Mouse (Mus musculus) ES-E14 (cell line): ENCODE data around the gene Wdr5. TPM values are rescaled to one million over a fixed set of nuclear protein-coding genes. Genes with fewer than 3 reads are reported as not detected.

Experiments used
- DNase-seq: peaks from one replicate; pipeline ENCODE4 v3.0.0-alpha.2; 2013; ENCODE audit warnings: low read depth, low spot score
- H3K27ac ChIP-seq: 2 replicates; pipeline ENCODE4 v1.5.1; 2012; ENCODE audit warnings: low read depth, mild to moderate bottlenecking, low read length, moderate library complexity, mixed read lengths; ENCODE audit not compliant: poor library complexity, insufficient read depth, severe bottlenecking
- H3K36me3 ChIP-seq: 2 replicates; pipeline ENCODE4 v1.6.1; 2012; ENCODE audit warnings: mild to moderate bottlenecking, low read length, moderate library complexity, mixed read lengths; ENCODE audit not compliant: control insufficient read depth, poor library complexity, insufficient read depth, severe bottlenecking
- H3K4me1 ChIP-seq, 2 experiments: fragments of 150-350 bp in 1 of 2; sonication (generic) in 1 of 2; 2 replicates each; pipeline ENCODE4 v1.6.1; 2012; ENCODE audit warnings: low read length in 2 of 2, mild to moderate bottlenecking in 1 of 2, mixed read lengths in 1 of 2; ENCODE audit not compliant: control insufficient read depth in 2 of 2, insufficient read depth in 2 of 2, poor library complexity in 1 of 2
- H3K4me3 ChIP-seq, 2 experiments: fragments of 150-350 bp in 1 of 2; sonication (generic) in 1 of 2; 2 replicates each; pipeline ENCODE4 v1.5.1; 2012; ENCODE audit warnings: low read length in 2 of 2, low read depth in 1 of 2, mild to moderate bottlenecking in 1 of 2, mixed read lengths in 1 of 2; ENCODE audit not compliant: insufficient read depth in 1 of 2, poor library complexity in 1 of 2, severe bottlenecking in 1 of 2
- H3K9ac ChIP-seq: 2 replicates; pipeline ENCODE4 v1.6.1; 2012; ENCODE audit warnings: low read depth, mild to moderate bottlenecking, low read length, mixed read lengths; ENCODE audit not compliant: poor library complexity, insufficient read depth, severe bottlenecking
- H3K9me3 ChIP-seq: fragments of 150-350 bp; sonication (generic); 2 replicates; pipeline ENCODE4 v1.6.1; 2012; ENCODE audit warnings: low read depth, mild to moderate bottlenecking, low read length; ENCODE audit not compliant: control insufficient read depth, insufficient read depth
- CHD2 ChIP-seq: IDR thresholded peaks from 2 replicates; pipeline ENCODE4 v1.6.1; 2014; ENCODE audit warnings: mild to moderate bottlenecking, low read depth, low read length, inconsistent platforms
- HCFC1 ChIP-seq: IDR thresholded peaks from 2 replicates; pipeline ENCODE4 v1.6.1; 2012; ENCODE audit warnings: low read length, inconsistent platforms, borderline replicate concordance; ENCODE audit not compliant: insufficient read depth
- MAFK ChIP-seq: IDR thresholded peaks from 2 replicates; pipeline ENCODE4 v1.6.1; 2014; ENCODE audit warnings: mild to moderate bottlenecking, low read depth, low read length, inconsistent platforms; ENCODE audit not compliant: insufficient read depth
- ZC3H11A ChIP-seq: IDR thresholded peaks from 2 replicates; pipeline ENCODE4 v1.6.1; 2012; ENCODE audit warnings: low read depth, mild to moderate bottlenecking, inconsistent platforms, low read length, borderline replicate concordance
- ZNF384 ChIP-seq: IDR thresholded peaks from 2 replicates; pipeline ENCODE4 v1.6.1; 2012; ENCODE audit warnings: low read depth, low read length, inconsistent platforms
- in situ Hi-C, 2 experiments: fragments of 600-800 bp; cut with MboI; formaldehyde crosslinking; loops; one replicate each; pipeline ENCODE4 v1.15.1; 2025; ENCODE audit warnings: low sequenced_read_pairs in 2 of 2, inconsistent platforms in 1 of 2; ENCODE audit not compliant: unreplicated experiment in 2 of 2
- total RNA-seq: library from RNA; depleted of rRNA; stranded (reverse); fragments of 300-350 nt; gene quantifications from 2 replicates; pipeline ENCODE4 v1.2.3, GENCODE M21; 2012

The Wdr5 gene
- total RNA-seq, 1 experiment = 106 TPM

DNA sequence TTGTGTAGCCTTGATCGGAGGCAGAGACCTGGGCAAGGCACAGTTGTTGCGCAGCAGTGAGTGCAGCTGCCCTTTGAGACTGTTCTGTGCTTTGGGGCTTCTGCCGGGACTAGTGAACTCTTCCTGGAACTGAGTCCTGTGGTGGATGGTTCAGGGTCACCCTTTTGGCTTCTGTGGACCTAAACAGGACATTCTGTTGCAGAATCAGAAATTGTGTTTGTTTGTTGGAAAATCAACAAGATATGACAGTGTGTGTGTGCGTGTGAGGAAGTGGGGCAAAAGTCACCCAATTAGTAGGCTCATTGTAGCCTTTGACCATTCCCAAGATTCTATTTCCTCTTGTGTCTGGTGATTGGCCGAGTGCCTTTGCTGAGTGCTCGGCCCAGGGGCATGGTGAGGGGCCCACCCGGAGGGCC, 45.8 kb downstream of the Wdr5 start:
- Histone ChIP-seq H3K9me3 (no peaks in the 10 kb centered on the region), H3K9ac (no peak overlapping the region), H3K4me1 (peaks cover 0 to 2% of the 10 kb centered on the region in 2 experiments; a peak in 2 of 4 replicates), H3K27ac (no peak overlapping the region), H3K4me3 (no peak overlapping the region), H3K36me3 (no peaks in the 10 kb centered on the region)
- in situ Hi-C loops = no loop called here
- TF ChIP-seq ZC3H11A (no peak), MAFK (no peak), ZNF384 (no peak), HCFC1 (no peak), CHD2 (no peak)
- DNase-seq = no peak

DNA sequence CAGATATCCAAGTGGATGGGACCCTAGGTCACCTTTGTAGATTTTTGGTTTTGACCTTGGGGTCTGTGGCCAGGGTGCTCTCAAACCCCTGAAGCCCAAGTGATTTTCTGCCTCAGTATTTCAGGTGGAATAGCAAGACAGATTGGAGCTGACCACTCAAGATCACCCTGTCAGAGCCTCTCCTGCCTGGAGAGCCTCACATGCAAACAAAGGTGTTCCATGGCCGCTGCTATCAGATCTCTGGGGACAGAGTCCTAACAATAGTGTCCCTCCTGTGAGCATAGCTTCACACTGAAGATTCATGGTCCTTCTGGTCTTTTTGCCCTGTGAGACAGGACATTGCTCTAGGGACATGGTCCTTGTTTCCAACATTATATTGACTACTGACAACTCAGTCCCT, 46.2 kb downstream of the Wdr5 start:
- Histone ChIP-seq H3K9ac (no peak overlapping the region), H3K4me1 (peaks cover 0 to 6% of the 10 kb centered on the region in 2 experiments; a peak in 2 of 4 replicates), H3K27ac (no peak overlapping the region), H3K9me3 (no peaks in the 10 kb centered on the region), H3K36me3 (no peaks in the 10 kb centered on the region), H3K4me3 (no peak overlapping the region)
- no peak for DNase-seq
- TF ChIP-seq HCFC1 (no peak), MAFK (no peak), ZC3H11A (no peak), ZNF384 (no peak), CHD2 (no peak)
- in situ Hi-C loops = no loop called here

GRCm38 (mm10) chr2:27561829-27562228, 46.9 kb downstream of the Wdr5 start:
- Histone ChIP-seq H3K27ac (no peak overlapping the region), H3K36me3 (no peaks in the 10 kb centered on the region), H3K9ac (no peak overlapping the region), H3K9me3 (no peaks in the 10 kb centered on the region), H3K4me3 (no peak overlapping the region), H3K4me1 (peaks cover 0 to 7% of the 10 kb centered on the region in 2 experiments; a peak in 2 of 4 replicates)
- no peak for DNase-seq
- in situ Hi-C loops = no loop called here
- TF ChIP-seq ZC3H11A = no peak
- TF ChIP-seq MAFK = no peak
- no peak for TF ChIP-seq ZNF384
- TF ChIP-seq CHD2 = no peak
- TF ChIP-seq HCFC1 = no peak

- H3K27ac ChIP-seq = no peak overlapping the region
- H3K36me3 ChIP-seq = no peaks in the 10 kb centered on the region
- no peak for TF ChIP-seq HCFC1
- no peak for TF ChIP-seq ZNF384
- TF ChIP-seq MAFK = no peak
- TF ChIP-seq ZC3H11A = no peak
- TF ChIP-seq CHD2 = no peak
- H3K4me3 ChIP-seq = no peak overlapping the region
- no peak overlapping the region for H3K9ac ChIP-seq
- in situ Hi-C loops = no loop called here
- no peaks in the 10 kb centered on the region for H3K9me3 ChIP-seq
- peaks cover 0 to 8% of the 10 kb centered on the region in 2 experiments; a peak in 2 of 4 replicates for H3K4me1 ChIP-seq
- DNase-seq = no peak
These were observed 48.7 kb downstream of the Wdr5 start for GRCm38 (mm10) chr2:27563641-27564148.

- Histone ChIP-seq H3K4me1 (peaks cover 0 to 8% of the 10 kb centered on the region in 2 experiments; a peak in 2 of 4 replicates), H3K4me3 (no peak overlapping the region), H3K9me3 (no peaks in the 10 kb centered on the region), H3K9ac (no peak overlapping the region), H3K36me3 (no peaks in the 10 kb centered on the region), H3K27ac (no peak overlapping the region)
- in situ Hi-C loops = no loop called here
- TF ChIP-seq CHD2 = no peak
- no peak for TF ChIP-seq HCFC1
- no peak for TF ChIP-seq ZNF384
- no peak for TF ChIP-seq ZC3H11A
- TF ChIP-seq MAFK = no peak
- DNase-seq = no peak
These were observed 49.7 kb downstream of the Wdr5 start for GRCm38 (mm10) chr2:27564694-27565093.
